Mouse (Mus musculus): ENCODE measurements at regions not wholly inside any gene's neighbourhood (a gene's known extent, or its start where the extent isn't known, plus 50 kb on each side); places are given as distances from the start of the nearest gene placed in this dataset.
"Not testable (repeated sequence)": the region's sequence is repeated elsewhere in the genome, so short reads cannot be mapped to it uniquely, and the experiment has no call there.

GRCm38 (mm10) chr12:114009391-114009790 is 465.7 kb downstream of the Adam6a start:
- no peak for DNase-seq (ENCODE audit: low spot score)

- peak; percentile 21 for DNase-seq (ENCODE audit: low spot score)
Observed at GRCm38 (mm10) chr12:114012860-114013259, 469.2 kb downstream of the Adam6a start.

GRCm38 (mm10) chr12:114037011-114037410 is 493.3 kb downstream of the Adam6a start:
- DNase-seq (ENCODE audit: low spot score) = not testable (repeated sequence)

DNA sequence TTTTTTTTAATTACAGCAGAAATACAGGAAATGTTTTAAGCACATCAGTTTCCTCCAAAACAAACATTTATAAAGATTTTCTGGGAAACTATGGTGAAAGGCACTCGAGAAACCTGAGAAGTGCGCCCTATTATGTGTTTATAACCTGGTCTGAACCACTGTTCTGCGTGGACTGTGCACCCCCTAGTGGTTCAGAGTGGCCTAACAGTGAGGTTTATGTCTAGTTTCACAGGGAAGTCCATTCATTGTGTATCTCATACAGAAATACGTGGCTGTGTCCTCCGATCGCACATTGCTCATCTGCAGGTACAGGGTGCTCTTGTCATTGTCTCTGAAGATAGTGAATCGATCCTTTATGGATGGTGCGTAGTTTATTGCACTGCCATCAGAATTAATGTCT is 504.3 kb downstream of the Adam6a start:
- peak; percentile 31 for DNase-seq (ENCODE audit: low spot score)

GRCm38 (mm10) chr12:114053341-114053740 is 509.6 kb downstream of the Adam6a start:
- no peak for DNase-seq (ENCODE audit: low spot score)

GRCm38 (mm10) chr12:114059615-114060014 is 515.9 kb downstream of the Adam6a start:
- no peak for DNase-seq (ENCODE audit: low spot score)

GRCm38 (mm10) chr12:114067166-114067565 is 523.5 kb downstream of the Adam6a start:
- no peak for DNase-seq (ENCODE audit: low spot score)

DNA sequence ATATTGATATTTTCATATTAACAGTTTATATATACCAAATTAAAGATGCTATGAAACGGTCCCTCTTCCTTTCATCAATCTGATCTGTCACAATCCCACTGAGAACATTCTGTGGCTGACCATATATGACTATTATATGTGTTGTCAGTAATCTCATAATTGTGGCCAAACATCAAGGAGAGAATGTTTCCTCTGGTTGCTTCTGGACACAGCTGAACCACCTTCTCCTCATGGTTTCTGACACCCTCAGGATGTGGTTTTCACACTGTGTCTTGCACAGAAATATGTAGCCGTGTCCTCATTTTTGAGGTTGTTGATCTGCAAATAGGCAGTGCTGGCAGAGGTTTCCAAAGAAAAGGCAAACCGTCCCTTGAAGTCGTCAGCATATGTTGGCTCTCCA is 565.0 kb downstream of the Adam6a start:
- DNase-seq (ENCODE audit: low spot score) = not testable (repeated sequence)

DNA sequence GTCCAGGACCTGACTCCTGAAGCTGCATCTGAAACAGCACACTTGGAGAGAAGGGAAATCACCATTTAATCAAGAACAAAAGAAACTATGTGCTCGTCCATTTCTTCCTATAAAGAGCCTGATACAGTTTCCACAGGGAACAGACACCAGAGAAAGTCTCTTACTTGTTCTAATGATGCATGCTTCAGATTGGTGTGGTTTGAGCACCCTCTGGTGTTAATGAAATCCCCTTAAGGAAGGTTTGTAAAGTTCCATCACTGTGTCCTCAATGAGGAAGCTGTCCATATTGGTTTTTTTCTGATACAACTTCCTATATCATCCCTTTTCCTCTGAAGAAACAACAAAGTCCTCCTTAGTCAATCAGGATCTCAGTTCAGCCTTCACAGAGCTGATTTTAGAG is 591.2 kb downstream of the Adam6a start:
- no peak for DNase-seq (ENCODE audit: low spot score)

DNA sequence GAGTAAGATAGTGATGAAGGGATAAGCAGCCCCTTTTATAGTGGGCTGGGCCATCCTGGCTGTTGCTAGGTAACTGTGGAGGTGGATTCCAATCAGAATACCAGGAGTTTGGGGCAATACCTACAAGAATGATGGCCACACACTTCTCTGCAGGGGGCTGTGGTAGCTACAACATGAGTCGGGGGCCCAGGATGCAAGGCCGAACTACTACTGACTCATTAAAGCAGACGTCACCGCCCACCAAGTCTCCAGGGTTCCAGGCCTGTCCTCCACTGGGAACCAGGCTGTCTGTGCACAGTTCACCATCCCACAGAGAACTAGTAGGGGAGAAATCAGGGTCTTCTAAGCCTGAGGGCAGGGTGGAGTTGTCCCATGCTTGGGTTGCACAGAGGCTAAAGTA is 605.1 kb downstream of the Adam6a start:
- no peak for DNase-seq (ENCODE audit: low spot score)

DNA sequence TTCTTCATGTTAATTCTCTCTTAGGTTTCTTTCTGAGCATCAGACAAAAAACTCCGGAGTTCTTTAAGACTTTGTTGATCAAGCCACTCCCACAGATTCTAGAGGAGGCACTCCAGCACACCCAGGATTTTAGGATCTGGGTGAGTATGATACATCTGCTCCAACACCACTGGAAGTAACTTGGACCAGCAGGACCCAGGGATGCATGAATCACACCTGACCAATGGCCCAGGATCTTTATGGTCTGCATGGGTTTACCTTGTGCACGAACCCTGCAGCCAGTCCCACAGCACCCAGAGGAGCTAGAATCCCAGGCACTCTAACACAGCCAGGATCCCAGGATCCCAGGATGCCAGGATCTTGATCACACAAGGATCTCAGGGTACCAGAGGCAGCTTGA is 628.6 kb downstream of the Adam6a start:
- no peak for DNase-seq (ENCODE audit: low spot score)

DNA sequence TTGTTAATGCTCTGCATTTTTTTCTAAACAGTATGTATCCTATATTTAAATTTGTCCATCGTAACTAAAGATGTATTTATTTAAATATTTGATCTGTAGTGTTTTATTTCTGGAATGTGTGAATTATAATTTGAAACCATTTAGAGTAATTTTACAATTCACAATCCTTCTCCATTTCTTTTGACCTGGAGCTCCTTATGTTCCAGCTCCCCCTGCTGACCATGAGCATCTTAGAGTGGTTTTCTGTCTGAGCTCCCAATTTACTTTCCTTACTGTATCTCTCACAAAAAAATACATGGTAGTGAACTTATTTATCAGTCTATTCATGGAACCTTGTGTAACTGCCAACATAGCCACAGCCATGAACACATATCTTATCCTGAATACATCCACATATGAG is 655.8 kb downstream of the Adam6a start:
- DNase-seq (ENCODE audit: low spot score) = no peak

GRCm38 (mm10) chr12:114222541-114222940 is 678.8 kb downstream of the Adam6a start:
- no peak for DNase-seq (ENCODE audit: low spot score)
